Mouse (Mus musculus) ES-E14 (cell line): ENCODE measurements around the gene Agap1.

Experiments used
- CHD2 ChIP-seq: IDR thresholded peaks from 2 replicates; pipeline ENCODE4 v1.6.1; 2014; ENCODE audit warnings: mild to moderate bottlenecking, low read depth, low read length, inconsistent platforms
- HCFC1 ChIP-seq: IDR thresholded peaks from 2 replicates; pipeline ENCODE4 v1.6.1; 2012; ENCODE audit warnings: low read length, inconsistent platforms, borderline replicate concordance; ENCODE audit not compliant: insufficient read depth
- MAFK ChIP-seq: IDR thresholded peaks from 2 replicates; pipeline ENCODE4 v1.6.1; 2014; ENCODE audit warnings: mild to moderate bottlenecking, low read depth, low read length, inconsistent platforms; ENCODE audit not compliant: insufficient read depth
- ZC3H11A ChIP-seq: IDR thresholded peaks from 2 replicates; pipeline ENCODE4 v1.6.1; 2012; ENCODE audit warnings: low read depth, mild to moderate bottlenecking, inconsistent platforms, low read length, borderline replicate concordance

DNA sequence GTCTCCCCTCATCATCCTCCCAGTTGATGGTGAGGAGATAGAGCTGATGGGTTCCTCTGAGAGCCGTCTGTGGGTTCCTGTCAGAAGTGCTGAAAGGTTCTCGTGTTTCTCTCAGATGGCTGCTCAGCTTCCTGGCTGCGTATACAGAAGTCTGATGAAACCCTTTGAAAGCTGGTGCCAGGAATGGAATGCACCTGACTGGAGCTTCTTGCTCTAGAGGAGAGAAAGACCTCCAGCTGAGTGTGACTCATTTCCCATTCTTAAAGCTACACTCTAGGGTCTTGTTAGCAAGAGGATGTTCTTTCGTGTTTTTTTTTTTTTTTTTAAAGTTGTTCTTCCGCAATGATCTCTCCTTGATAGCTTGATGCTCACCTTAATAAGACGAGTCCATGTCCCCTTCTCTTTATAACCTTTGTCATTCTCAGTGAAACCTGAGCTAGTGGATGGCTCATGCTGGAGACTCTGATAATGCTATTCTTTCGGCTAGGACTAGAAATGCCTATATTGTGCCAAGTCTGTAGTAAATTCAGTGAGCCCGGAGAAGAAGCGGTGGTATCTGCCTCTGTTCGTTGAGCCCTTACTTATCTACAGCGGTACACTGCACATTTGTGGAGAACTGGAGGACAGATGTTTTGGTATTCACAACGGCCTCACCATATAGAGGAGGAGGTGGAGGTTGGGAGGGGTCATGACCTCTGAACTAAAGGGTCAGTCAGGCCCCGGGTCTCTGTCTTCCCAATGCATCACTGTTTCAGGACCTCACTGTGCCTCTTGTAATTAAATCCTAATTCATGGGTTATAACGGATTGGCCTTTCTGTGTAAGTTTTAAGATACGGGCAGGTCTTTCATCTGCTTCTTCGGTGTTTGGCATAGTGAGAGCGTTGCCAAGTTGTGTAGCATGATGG lies 2.8 kb downstream of the Agap1 start:
- TF ChIP-seq ZC3H11A, result no peak
- no peak for TF ChIP-seq MAFK
- TF ChIP-seq HCFC1, result no peak
- TF ChIP-seq CHD2, result no peak
